Mouse (Mus musculus): Measurements from ENCODE around the gene Fuk.
"Not testable (repeated sequence)": the region's sequence is repeated elsewhere in the genome, so short reads cannot be mapped to it uniquely, and the experiment has no call there.

Gene Fuk

GRCm38 (mm10) chr8:110901839-110902578, at the start of gene Fuk:
Gene Fuk, minus strand, starts transcription at chr8:110902488.
- peak in 1 of 2 experiments; percentile 79 for DNase-seq (ENCODE audit: low spot score in 2 of 2)

GRCm38 (mm10) chr8:110950065-110950484, 47.8 kb upstream of the Fuk start:
- no peak for DNase-seq (ENCODE audit: low spot score in 2 of 2)

- no peak for DNase-seq (ENCODE audit: low spot score in 2 of 2)
Measured at GRCm38 (mm10) chr8:110945716-110946115, 43.4 kb upstream of the Fuk start.

- DNase-seq (ENCODE audit: low spot score in 2 of 2): no peak
Measured at GRCm38 (mm10) chr8:110944276-110944876, 42.1 kb upstream of the Fuk start.

GRCm38 (mm10) chr8:110941453-110941948, 39.2 kb upstream of the Fuk start:
- no peak for DNase-seq (ENCODE audit: low spot score in 2 of 2)

- DNase-seq (ENCODE audit: low spot score in 2 of 2): no peak
Measured at GRCm38 (mm10) chr8:110940682-110941452, 38.6 kb upstream of the Fuk start.

- peak; percentile 37 to 72 for DNase-seq (ENCODE audit: low spot score in 2 of 2)
Measured at GRCm38 (mm10) chr8:110938882-110939589, 36.7 kb upstream of the Fuk start.

- DNase-seq (ENCODE audit: low spot score in 2 of 2): no peak
Measured at GRCm38 (mm10) chr8:110936217-110936616, 33.9 kb upstream of the Fuk start.

- DNase-seq (ENCODE audit: low spot score in 2 of 2): no peak
Measured at GRCm38 (mm10) chr8:110933272-110933671, 31.0 kb upstream of the Fuk start.

- DNase-seq (ENCODE audit: low spot score in 2 of 2): no peak
Measured at GRCm38 (mm10) chr8:110932444-110932843, 30.2 kb upstream of the Fuk start.

- peak in 1 of 2 experiments; percentile 52 for DNase-seq (ENCODE audit: low spot score in 2 of 2)
Measured at GRCm38 (mm10) chr8:110931176-110931939, 29.1 kb upstream of the Fuk start.

- not testable (repeated sequence) for DNase-seq (ENCODE audit: low spot score in 2 of 2)
Measured at GRCm38 (mm10) chr8:110929672-110930071, 27.4 kb upstream of the Fuk start.

GRCm38 (mm10) chr8:110929066-110929465, 26.8 kb upstream of the Fuk start:
- DNase-seq (ENCODE audit: low spot score in 2 of 2): no peak

- no peak for DNase-seq (ENCODE audit: low spot score in 2 of 2)
Measured at GRCm38 (mm10) chr8:110928435-110928834, 26.1 kb upstream of the Fuk start.

- DNase-seq (ENCODE audit: low spot score in 2 of 2): no peak
Measured at GRCm38 (mm10) chr8:110926690-110927089, 24.4 kb upstream of the Fuk start.

- no peak for DNase-seq (ENCODE audit: low spot score in 2 of 2)
Measured at GRCm38 (mm10) chr8:110925691-110926140, 23.4 kb upstream of the Fuk start.

GRCm38 (mm10) chr8:110921492-110922230, 19.4 kb upstream of the Fuk start:
- no peak for DNase-seq (ENCODE audit: low spot score in 2 of 2)

GRCm38 (mm10) chr8:110920773-110921277, 18.5 kb upstream of the Fuk start:
- no peak for DNase-seq (ENCODE audit: low spot score in 2 of 2)

GRCm38 (mm10) chr8:110920032-110920772, 17.9 kb upstream of the Fuk start:
- DNase-seq (ENCODE audit: low spot score in 2 of 2): no peak
